ENCODE assay signal across 8 mouse cellular contexts in the genomic region with DNA sequence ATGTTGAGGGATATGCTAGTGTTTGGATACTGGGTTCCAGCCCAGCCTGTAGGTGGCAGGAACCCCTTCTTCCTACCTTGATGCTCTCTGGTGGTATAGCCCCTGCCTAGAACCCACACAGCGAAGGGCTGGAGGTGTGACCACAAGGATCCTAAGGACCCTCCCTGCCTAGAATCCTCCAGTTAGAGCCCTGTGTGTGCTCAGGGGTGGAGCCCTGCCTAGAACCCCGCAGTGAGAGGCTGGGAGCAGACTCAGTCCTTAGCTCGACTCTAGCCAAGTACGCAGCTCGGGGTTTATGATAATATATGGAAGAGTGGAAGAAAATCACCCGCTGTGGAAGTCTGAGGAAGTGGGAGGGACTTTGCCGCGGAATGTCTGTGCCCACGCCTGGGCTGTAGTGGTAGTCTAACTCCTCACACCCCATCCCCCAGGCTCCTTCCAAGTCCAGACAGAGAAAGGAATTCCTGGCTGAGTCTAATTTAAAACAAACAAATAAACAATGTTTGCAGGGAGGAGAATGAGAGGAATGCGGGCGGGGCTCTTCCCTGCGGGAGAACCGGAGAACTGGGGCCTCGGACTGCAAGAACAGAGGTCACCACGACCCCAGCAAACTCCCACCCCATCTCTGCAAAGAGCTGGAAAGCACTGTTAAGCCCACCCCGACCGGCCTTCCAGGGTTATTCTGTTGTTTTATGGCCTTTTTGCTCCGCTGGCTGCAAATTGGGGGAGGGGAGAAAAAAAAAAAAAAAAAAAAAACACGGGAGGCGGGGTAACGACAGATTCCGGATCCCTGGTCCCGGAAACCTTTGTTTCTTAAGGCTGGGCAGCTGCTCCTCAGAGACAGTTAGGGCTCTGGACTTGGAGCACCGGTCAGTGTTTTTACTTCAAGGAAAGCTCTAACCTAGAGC. TPM values are rescaled to one million over a fixed set of nuclear protein-coding genes. Genes with fewer than 3 reads are reported as not detected.
DNase-seq lines count a peak whose midpoint lies in the region; ATAC-seq lines count a peak whose summit lies in the region.

No protein-coding gene starts in this region.

- H3K4me2 ChIP-seq in intestine, embryonic 14.5 days (ENCODE audit: low read length) = peak overlapping the region; percentile 58
- peak overlapping the region; percentile 87 for H3K4me2 ChIP-seq in stomach, embryonic 15.5 days

- H3K36me3 ChIP-seq in intestine, embryonic 14.5 days (ENCODE audit: control insufficient read depth, insufficient read depth, low read length) = no peaks in the 10 kb centered on the region
- no peaks in the 10 kb centered on the region for H3K36me3 ChIP-seq in stomach, embryonic 15.5 days

- no peaks in the 10 kb centered on the region for H3K27me3 ChIP-seq in intestine, embryonic 14.5 days (replicated peaks; ENCODE audit: control insufficient read depth, insufficient read depth, low read length)
- no peaks in the 10 kb centered on the region for H3K27me3 ChIP-seq in stomach, embryonic 15.5 days (replicated peaks)

- no peaks in the 10 kb centered on the region; the same call in 1 of the 2 replicates for H3K9me3 ChIP-seq in intestine, embryonic 14.5 days (ENCODE audit: control insufficient read depth, low read length)
- H3K9me3 ChIP-seq in stomach, embryonic 15.5 days = no peaks in the 10 kb centered on the region

- WGBS in intestine, embryonic 14.5 days = under 1% methylated on average over 23 of the region's 24 CpGs
- WGBS in stomach, embryonic 15.5 days = 1% methylated on average over 24 of the region's 24 CpGs

- H3K4me3 ChIP-seq in intestine, embryonic 14.5 days (ENCODE audit: low read depth, low read length) = peak overlapping the region; percentile 29
- H3K4me3 ChIP-seq in stomach, embryonic 15.5 days (replicated peaks) = peak overlapping the region; percentile 40

- H3K27ac ChIP-seq in intestine, embryonic 14.5 days (ENCODE audit: low read depth) = peak overlapping the region; percentile 67
- H3K27ac ChIP-seq in stomach, embryonic 15.5 days = peak overlapping the region; percentile 95

- peak overlapping the region; percentile 37 for H3K9ac ChIP-seq in intestine, embryonic 14.5 days (ENCODE audit: low read length)
- H3K9ac ChIP-seq in stomach, embryonic 15.5 days = peak overlapping the region; percentile 16; the same call in 1 of the 2 replicates

- peaks cover 20% of the 10 kb centered on the region for H3K4me1 ChIP-seq in intestine, embryonic 14.5 days (replicated peaks; ENCODE audit: control insufficient read depth, insufficient read depth, low read length)
- peaks cover 20% of the 10 kb centered on the region for H3K4me1 ChIP-seq in stomach, embryonic 15.5 days

- peak; percentile 72 for DNase-seq in adrenal gland, postnatal 10 days
- DNase-seq in adrenal gland, postnatal 4 days (ENCODE audit: low spot score in 2 of 2) = no peak
- DNase-seq in embryo, embryonic 10 days (ENCODE audit: low spot score) = peak; percentile 84
- peak; percentile 63 for DNase-seq in gastrocnemius, postnatal 14 days
- peak; percentile 82 for DNase-seq in intestine, embryonic 14.5 days (ENCODE audit: low spot score)
- DNase-seq in left cerebral cortex, postnatal 36 days (ENCODE audit: low spot score in 2 of 2) = peak; percentile 74 to 76
- peak; percentile 81 for DNase-seq in mesoderm, embryonic 11.5 days (ENCODE audit: low read depth, low spot score)

- ATAC-seq in intestine, embryonic 14.5 days (replicated peaks; ENCODE audit: low FRiP score, low TSS enrichment, low read depth) = peak; percentile 74
- ATAC-seq in stomach, embryonic 15.5 days (ENCODE audit: insufficient read depth, low FRiP score, low read depth) = peak; percentile 86

- intact Hi-C loops in gastrocnemius, postnatal 14 days (cut with DNase I; ENCODE audit: low total_unique reads) = no loop called here
- intact Hi-C loops in left cerebral cortex, postnatal 36 days (cut with DNase I) = no loop called here

RNA-seq across cellular contexts. Expression of a gene that starts 13.3 kb away (rescaled TPM):
- 100 to 1,000 TPM; 267 to 270 TPM for total RNA-seq in adrenal gland, postnatal 10 days (2021)
- total RNA-seq in adrenal gland, postnatal 4 days (2021) = 100 to 1,000 TPM; 344 to 389 TPM
- total RNA-seq in gastrocnemius, postnatal 14 days (2021) = 10 to 100 TPM; 40.3 to 48.1 TPM
- 286 and 291 TPM in 2 replicates for polyA plus RNA-seq in intestine, embryonic 14.5 days (2014; fragmentation: Nextera tagmentation; extraction: Ambion mirVana)
- 10 to 100 TPM; 40.2 to 51.9 TPM for total RNA-seq in left cerebral cortex, postnatal 36 days (2021)
- 295 and 299 TPM in 2 replicates for polyA plus RNA-seq in stomach, embryonic 15.5 days (2015; fragmentation: Nextera tagmentation; extraction: Ambion mirVana)

RNA-seq across cellular contexts. Expression of a gene that starts 20.1 kb away (rescaled TPM):
- total RNA-seq in adrenal gland, postnatal 10 days (2021) = under 1 TPM in 1 of 2 experiments, not detected in 1; 0.27 TPM
- 1 to 10 TPM in 1 of 2 experiments, under 1 TPM in 1; 0.20 to 4.2 TPM for total RNA-seq in adrenal gland, postnatal 4 days (2021)
- total RNA-seq in gastrocnemius, postnatal 14 days (2021) = under 1 TPM in 1 of 2 experiments, not detected in 1; 0.35 TPM
- polyA plus RNA-seq in intestine, embryonic 14.5 days (2014; fragmentation: Nextera tagmentation; extraction: Ambion mirVana) = 78.3 and 87.9 TPM in 2 replicates
- total RNA-seq in left cerebral cortex, postnatal 36 days (2021) = 1 to 10 TPM in 1 of 2 experiments, not detected in 1; 1.7 TPM
- 50.0 and 67.2 TPM in 2 replicates for polyA plus RNA-seq in stomach, embryonic 15.5 days (2015; fragmentation: Nextera tagmentation; extraction: Ambion mirVana)

RNA-seq across cellular contexts. Expression of a gene that starts 33.4 kb away (rescaled TPM):
- total RNA-seq in adrenal gland, postnatal 10 days (2021) = 1 to 10 TPM; 1.5 to 2.8 TPM
- 1 to 10 TPM; 2.2 to 7.0 TPM for total RNA-seq in adrenal gland, postnatal 4 days (2021)
- not detected for total RNA-seq in gastrocnemius, postnatal 14 days (2021)
- 5.2 and 5.9 TPM in 2 replicates for polyA plus RNA-seq in intestine, embryonic 14.5 days (2014; fragmentation: Nextera tagmentation; extraction: Ambion mirVana)
- 1 to 10 TPM; 2.2 to 2.4 TPM for total RNA-seq in left cerebral cortex, postnatal 36 days (2021)
- 5.2 and 10.6 TPM in 2 replicates for polyA plus RNA-seq in stomach, embryonic 15.5 days (2015; fragmentation: Nextera tagmentation; extraction: Ambion mirVana)

RNA-seq across cellular contexts. Expression of a gene that starts 33.5 kb away (rescaled TPM):
- 1 to 10 TPM; 3.4 to 4.3 TPM for total RNA-seq in adrenal gland, postnatal 10 days (2021)
- total RNA-seq in adrenal gland, postnatal 4 days (2021) = 10 to 100 TPM in 1 of 2 experiments, 1 to 10 TPM in 1; 8.6 to 14.8 TPM
- total RNA-seq in gastrocnemius, postnatal 14 days (2021) = under 1 TPM; 0.09 to 0.29 TPM
- 38.8 and 46.4 TPM in 2 replicates for polyA plus RNA-seq in intestine, embryonic 14.5 days (2014; fragmentation: Nextera tagmentation; extraction: Ambion mirVana)
- total RNA-seq in left cerebral cortex, postnatal 36 days (2021) = 10 to 100 TPM; 50.4 to 57.1 TPM
- 32.9 and 36.1 TPM in 2 replicates for polyA plus RNA-seq in stomach, embryonic 15.5 days (2015; fragmentation: Nextera tagmentation; extraction: Ambion mirVana)

RNA-seq across cellular contexts. Expression of a gene that starts 45.1 kb away (rescaled TPM):
- total RNA-seq in adrenal gland, postnatal 10 days (2021) = 1 to 10 TPM; 2.1 to 2.3 TPM
- 1 to 10 TPM in 1 of 2 experiments, under 1 TPM in 1; 0.92 to 5.7 TPM for total RNA-seq in adrenal gland, postnatal 4 days (2021)
- not detected for total RNA-seq in gastrocnemius, postnatal 14 days (2021)
- polyA plus RNA-seq in intestine, embryonic 14.5 days (2014; fragmentation: Nextera tagmentation; extraction: Ambion mirVana) = 0.55 TPM in 1 of 2 replicates, not detected in the other
- not detected for total RNA-seq in left cerebral cortex, postnatal 36 days (2021)
- 3.8 and 11.1 TPM in 2 replicates for polyA plus RNA-seq in stomach, embryonic 15.5 days (2015; fragmentation: Nextera tagmentation; extraction: Ambion mirVana)

Comparison
In these comparisons a context has a peak if more than half of its experiments do, and no peak if none do; other contexts are left out.
1. DNase-seq: peak in adrenal gland, postnatal 10 days (single experiment), embryo, embryonic 10 days (single experiment), gastrocnemius, postnatal 14 days (single experiment), intestine, embryonic 14.5 days (single experiment), left cerebral cortex, postnatal 36 days (2 of 2) and mesoderm, embryonic 11.5 days (single experiment); none in adrenal gland, postnatal 4 days (0 of 2).
2. RNA of a gene that starts 13.3 kb away (total RNA-seq): 344 to 389 TPM in adrenal gland, postnatal 4 days and 267 to 270 TPM in adrenal gland, postnatal 10 days; 40.2 to 51.9 TPM in left cerebral cortex, postnatal 36 days and 40.3 to 48.1 TPM in gastrocnemius, postnatal 14 days; every median in the first group is over 4 times any median in the second.